Mouse (Mus musculus): ENCODE measurements around the gene Ube2j2. TPM values are rescaled to one million over a fixed set of nuclear protein-coding genes. Genes with fewer than 3 reads are reported as not detected.

Ube2j2 gene
- polyA plus RNA-seq, 1 experiment from 2014 or later, result 165 TPM

- ATAC-seq (ENCODE audit: insufficient number of reproducible peaks, insufficient read depth, low FRiP score, low TSS enrichment, low read depth), result no peak
- WGBS, result 48% methylated on average over 7 of the region's 7 CpGs
- Histone ChIP-seq H3K4me3 (replicated peaks) (peak overlapping the region; percentile 49), H3K36me3 (peaks cover 44% of the 10 kb centered on the region), H3K27me3 (no peaks in the 10 kb centered on the region), H3K4me2 (peak overlapping the region; percentile 87), H3K9ac (replicated peaks) (peak overlapping the region; percentile 67), H3K27ac (no peak overlapping the region), H3K9me3 (no peaks in the 10 kb centered on the region), H3K4me1 (replicated peaks) (peaks cover 22% of the 10 kb centered on the region)
Observed at GRCm38 (mm10) chr4:155963106-155963505, 19.5 kb downstream of the Ube2j2 start.

- Histone ChIP-seq H3K27me3 (no peaks in the 10 kb centered on the region), H3K9me3 (no peaks in the 10 kb centered on the region), H3K4me1 (replicated peaks) (peaks cover 22% of the 10 kb centered on the region), H3K36me3 (peaks cover 35% of the 10 kb centered on the region), H3K27ac (no peak overlapping the region), H3K4me3 (replicated peaks) (no peak overlapping the region), H3K9ac (replicated peaks) (no peak overlapping the region), H3K4me2 (no peak overlapping the region)
- 90% methylated on average over 11 of the region's 11 CpGs for WGBS
- ATAC-seq (ENCODE audit: insufficient number of reproducible peaks, insufficient read depth, low FRiP score, low TSS enrichment, low read depth), result no peak
Observed at GRCm38 (mm10) chr4:155964396-155964795, 20.8 kb downstream of the Ube2j2 start.

GRCm38 (mm10) chr4:155969043-155969653 is 25.5 kb downstream of the Ube2j2 start:
- 83% methylated on average over 13 of the region's 13 CpGs for WGBS
- H3K4me2 ChIP-seq, result no peak overlapping the region
- no peak overlapping the region for H3K4me3 ChIP-seq (replicated peaks)
- H3K27ac ChIP-seq, result no peak overlapping the region
- no peaks in the 10 kb centered on the region for H3K4me1 ChIP-seq (replicated peaks)
- H3K36me3 ChIP-seq, result peaks cover 29% of the 10 kb centered on the region
- no peaks in the 10 kb centered on the region for H3K9me3 ChIP-seq
- H3K27me3 ChIP-seq, result no peaks in the 10 kb centered on the region
- H3K9ac ChIP-seq (replicated peaks), result no peak overlapping the region
- ATAC-seq (ENCODE audit: insufficient number of reproducible peaks, insufficient read depth, low FRiP score, low TSS enrichment, low read depth), result no peak

GRCm38 (mm10) chr4:155970286-155970685 is 26.7 kb downstream of the Ube2j2 start:
- no peak overlapping the region for H3K9ac ChIP-seq (replicated peaks)
- no peaks in the 10 kb centered on the region for H3K9me3 ChIP-seq
- H3K4me1 ChIP-seq (replicated peaks), result no peaks in the 10 kb centered on the region
- no peak overlapping the region for H3K27ac ChIP-seq
- no peaks in the 10 kb centered on the region for H3K27me3 ChIP-seq
- no peak overlapping the region for H3K4me3 ChIP-seq (replicated peaks)
- ATAC-seq (ENCODE audit: insufficient number of reproducible peaks, insufficient read depth, low FRiP score, low TSS enrichment, low read depth), result no peak
- H3K36me3 ChIP-seq, result peaks cover 20% of the 10 kb centered on the region
- 78% methylated on average over 5 of the region's 5 CpGs for WGBS
- no peak overlapping the region for H3K4me2 ChIP-seq

GRCm38 (mm10) chr4:155972651-155973050 is 29.0 kb downstream of the Ube2j2 start:
- no peak for ATAC-seq (ENCODE audit: insufficient number of reproducible peaks, insufficient read depth, low FRiP score, low TSS enrichment, low read depth)
- Histone ChIP-seq H3K36me3 (no peaks in the 10 kb centered on the region), H3K27me3 (no peaks in the 10 kb centered on the region), H3K4me2 (no peak overlapping the region), H3K4me1 (replicated peaks) (no peaks in the 10 kb centered on the region), H3K4me3 (replicated peaks) (no peak overlapping the region), H3K27ac (no peak overlapping the region), H3K9ac (replicated peaks) (no peak overlapping the region), H3K9me3 (no peaks in the 10 kb centered on the region)
- WGBS, result 86% methylated on average over 6 of the region's 6 CpGs

- Histone ChIP-seq H3K36me3 (no peaks in the 10 kb centered on the region), H3K4me2 (no peak overlapping the region), H3K4me1 (replicated peaks) (no peaks in the 10 kb centered on the region), H3K9me3 (no peaks in the 10 kb centered on the region), H3K4me3 (replicated peaks) (no peak overlapping the region), H3K27me3 (no peaks in the 10 kb centered on the region), H3K27ac (no peak overlapping the region), H3K9ac (replicated peaks) (no peak overlapping the region)
- WGBS, result 81% methylated on average over 2 of the region's 2 CpGs
- ATAC-seq (ENCODE audit: insufficient number of reproducible peaks, insufficient read depth, low FRiP score, low TSS enrichment, low read depth), result no peak
Observed at GRCm38 (mm10) chr4:155973239-155973638, 29.6 kb downstream of the Ube2j2 start.

- no peaks in the 10 kb centered on the region for H3K9me3 ChIP-seq
- H3K27me3 ChIP-seq, result no peaks in the 10 kb centered on the region
- H3K36me3 ChIP-seq, result no peaks in the 10 kb centered on the region
- no peak overlapping the region for H3K27ac ChIP-seq
- H3K9ac ChIP-seq (replicated peaks), result no peak overlapping the region
- WGBS, result 72% methylated on average over 12 of the region's 12 CpGs
- ATAC-seq (ENCODE audit: insufficient number of reproducible peaks, insufficient read depth, low FRiP score, low TSS enrichment, low read depth), result no peak
- no peak overlapping the region for H3K4me2 ChIP-seq
- no peak overlapping the region for H3K4me3 ChIP-seq (replicated peaks)
- H3K4me1 ChIP-seq (replicated peaks), result no peaks in the 10 kb centered on the region
Observed at GRCm38 (mm10) chr4:155981436-155982082, 37.9 kb downstream of the Ube2j2 start.

GRCm38 (mm10) chr4:155983788-155984187 is 40.2 kb downstream of the Ube2j2 start:
- Histone ChIP-seq H3K4me1 (replicated peaks) (no peaks in the 10 kb centered on the region), H3K27ac (no peak overlapping the region), H3K4me3 (replicated peaks) (no peak overlapping the region), H3K9ac (replicated peaks) (no peak overlapping the region), H3K9me3 (no peaks in the 10 kb centered on the region), H3K36me3 (no peaks in the 10 kb centered on the region), H3K4me2 (no peak overlapping the region), H3K27me3 (no peaks in the 10 kb centered on the region)
- WGBS, result 18% methylated on average over 2 of the region's 2 CpGs
- ATAC-seq (ENCODE audit: insufficient number of reproducible peaks, insufficient read depth, low FRiP score, low TSS enrichment, low read depth), result no peak

- H3K4me2 ChIP-seq, result peak overlapping the region; percentile 94
- no peaks in the 10 kb centered on the region for H3K9me3 ChIP-seq
- ATAC-seq (ENCODE audit: insufficient number of reproducible peaks, insufficient read depth, low FRiP score, low TSS enrichment, low read depth), result no peak; the same call in 1 of the 2 replicates
- WGBS, result 88% methylated on average over 22 of the region's 22 CpGs
- H3K9ac ChIP-seq (replicated peaks), result peak overlapping the region; percentile 57
- H3K27ac ChIP-seq, result no peak overlapping the region
- peak overlapping the region; percentile 83 for H3K4me3 ChIP-seq (replicated peaks)
- H3K27me3 ChIP-seq, result no peaks in the 10 kb centered on the region
- H3K36me3 ChIP-seq, result peaks cover 10% of the 10 kb centered on the region
- H3K4me1 ChIP-seq (replicated peaks), result peaks cover 19% of the 10 kb centered on the region
Observed at GRCm38 (mm10) chr4:155991211-155991907, 47.7 kb downstream of the Ube2j2 start.

GRCm38 (mm10) chr4:155991908-155992230 is 48.2 kb downstream of the Ube2j2 start:
- peak overlapping the region; percentile 96 for H3K27ac ChIP-seq
- no peaks in the 10 kb centered on the region for H3K27me3 ChIP-seq
- WGBS, result 28% methylated on average over 37 of the region's 37 CpGs
- no peaks in the 10 kb centered on the region for H3K9me3 ChIP-seq
- peak overlapping the region; percentile 57 for H3K9ac ChIP-seq (replicated peaks)
- H3K4me3 ChIP-seq (replicated peaks), result peak overlapping the region; percentile 83
- peak; percentile 13; the same call in 1 of the 2 replicates for ATAC-seq (ENCODE audit: insufficient number of reproducible peaks, insufficient read depth, low FRiP score, low TSS enrichment, low read depth)
- peaks cover 15% of the 10 kb centered on the region for H3K36me3 ChIP-seq
- H3K4me1 ChIP-seq (replicated peaks), result peaks cover 19% of the 10 kb centered on the region
- H3K4me2 ChIP-seq, result peak overlapping the region; percentile 94

- H3K27me3 ChIP-seq, result no peaks in the 10 kb centered on the region
- WGBS, result under 1% methylated on average over 99 of the region's 99 CpGs
- peak within 1 kb of the TSS; percentile 94 for H3K4me2 ChIP-seq
- peaks cover 20% of the 10 kb centered on the region for H3K36me3 ChIP-seq
- H3K9ac ChIP-seq (replicated peaks), result peak within 1 kb of the TSS; percentile 83
- no peaks in the 10 kb centered on the region for H3K9me3 ChIP-seq
- peak within 1 kb of the TSS; percentile 83 for H3K4me3 ChIP-seq (replicated peaks)
- ATAC-seq (ENCODE audit: insufficient number of reproducible peaks, insufficient read depth, low FRiP score, low TSS enrichment, low read depth), result peak; percentile 76
- H3K27ac ChIP-seq, result peak within 1 kb of the TSS; percentile 96
- H3K4me1 ChIP-seq (replicated peaks), result peaks cover 19% of the 10 kb centered on the region
Observed at GRCm38 (mm10) chr4:155992241-155992905, 48.7 kb downstream of the Ube2j2 start, which contains the start of the genes B3galt6 and Sdf4. TSS of gene B3galt6 (minus strand) at chr4:155992649. TSS of gene Sdf4 (plus strand) at chr4:155992872.

All from limb, embryonic 12.5 days (tissue).